Mouse (Mus musculus): ENCODE measurements around the gene Epb41l1. TPM values are rescaled to one million over a fixed set of nuclear protein-coding genes. Genes with fewer than 3 reads are reported as not detected.
A peak's percentile ranks its signal among the peaks of the same experiment; 100 is the strongest.
"Not testable (repeated sequence)": the region's sequence is repeated elsewhere in the genome, so short reads cannot be mapped to it uniquely, and the experiment has no call there.

Gene Epb41l1
- total RNA-seq, 2 experiments from 2014 or later, result 20.5 TPM

- DNase-seq, result no peak
These were observed 67.0 kb downstream of the Epb41l1 start for GRCm38 (mm10) chr2:156487589-156488160.

- no peak for DNase-seq
These were observed 67.6 kb downstream of the Epb41l1 start for GRCm38 (mm10) chr2:156488166-156488814.

GRCm38 (mm10) chr2:156490176-156490575, 69.5 kb downstream of the Epb41l1 start:
- no peak for DNase-seq

- DNase-seq, result no peak
These were observed 71.1 kb downstream of the Epb41l1 start for GRCm38 (mm10) chr2:156491796-156492195.

GRCm38 (mm10) chr2:156493766-156494165, 73.1 kb downstream of the Epb41l1 start:
- no peak for DNase-seq

- DNase-seq, result no peak
These were observed 73.8 kb downstream of the Epb41l1 start for GRCm38 (mm10) chr2:156494465-156494864.

GRCm38 (mm10) chr2:156494875-156495274, 74.2 kb downstream of the Epb41l1 start:
- DNase-seq, result no peak

- no peak for DNase-seq
These were observed 76.3 kb downstream of the Epb41l1 start for GRCm38 (mm10) chr2:156496816-156497566.

- DNase-seq, result peak; percentile 68
These were observed 77.2 kb downstream of the Epb41l1 start for GRCm38 (mm10) chr2:156497915-156498314.

GRCm38 (mm10) chr2:156501025-156501424, 80.3 kb downstream of the Epb41l1 start:
- no peak for DNase-seq

GRCm38 (mm10) chr2:156505533-156505932, 84.8 kb downstream of the Epb41l1 start:
- DNase-seq, result peak; percentile 53

- no peak for DNase-seq
These were observed 91.3 kb downstream of the Epb41l1 start for GRCm38 (mm10) chr2:156512028-156512427.

GRCm38 (mm10) chr2:156512561-156512960, 91.9 kb downstream of the Epb41l1 start:
- no peak for DNase-seq

- DNase-seq, result no peak
These were observed 94.4 kb downstream of the Epb41l1 start for GRCm38 (mm10) chr2:156515102-156515501.

- DNase-seq, result peak; percentile 88
These were observed 95.0 kb downstream of the Epb41l1 start for GRCm38 (mm10) chr2:156515565-156516185.

- DNase-seq, result not testable (repeated sequence)
These were observed 96.0 kb downstream of the Epb41l1 start for GRCm38 (mm10) chr2:156516678-156517077.

- no peak for DNase-seq
These were observed 97.6 kb downstream of the Epb41l1 start for GRCm38 (mm10) chr2:156518306-156518705.

GRCm38 (mm10) chr2:156519584-156519983, 98.9 kb downstream of the Epb41l1 start:
- DNase-seq, result no peak

- DNase-seq, result no peak
These were observed 102.3 kb downstream of the Epb41l1 start for GRCm38 (mm10) chr2:156522994-156523393.

GRCm38 (mm10) chr2:156524078-156524477, 103.4 kb downstream of the Epb41l1 start:
- no peak for DNase-seq

- peak; percentile 31 for DNase-seq
These were observed 109.0 kb downstream of the Epb41l1 start for GRCm38 (mm10) chr2:156529726-156530125.

- no peak for DNase-seq
These were observed 112.5 kb downstream of the Epb41l1 start for GRCm38 (mm10) chr2:156533160-156533559.
